Mouse (Mus musculus) bone marrow, adult 2 months (tissue): Measurements from ENCODE around the gene Mylk. TPM values are rescaled to one million over a fixed set of nuclear protein-coding genes. Genes with fewer than 3 reads are reported as not detected.

Experiments
- H3K27ac ChIP-seq: fragments of 200-500 bp; 2 replicates; pipeline ENCODE4 v1.5.1; 2012; ENCODE audit warnings: low read depth, mild to moderate bottlenecking, control low read depth, inconsistent platforms, low read length; ENCODE audit not compliant: control insufficient read depth, poor library complexity, insufficient read depth
- H3K4me1 ChIP-seq: fragments of 200-500 bp; 2 replicates; pipeline ENCODE4 v1.6.1; 2011; ENCODE audit warnings: low read length; ENCODE audit not compliant: control insufficient read depth, insufficient read depth
- H3K4me3 ChIP-seq: fragments of 200-500 bp; replicated peaks from 2 replicates; pipeline ENCODE3; 2011; ENCODE audit warnings: mild to moderate bottlenecking, low read depth, low read length, control low read depth; ENCODE audit not compliant: control insufficient read depth
- CTCF ChIP-seq: fragments of 200-500 bp; IDR thresholded peaks from 2 replicates; pipeline ENCODE4 v1.5.1; 2011; ENCODE audit warnings: low read length, control low read depth; ENCODE audit not compliant: control insufficient read depth, insufficient read depth
- POLR2A ChIP-seq: fragments of 200-500 bp; IDR thresholded peaks from 2 replicates; pipeline ENCODE4 v1.6.1; 2011; ENCODE audit warnings: low read depth, mild to moderate bottlenecking, control low read depth, low read length, borderline replicate concordance; ENCODE audit not compliant: control insufficient read depth
- WGBS: fragments of 180-500 bp; shearing (Covaris S2); methylation state at CpG from one replicate; pipeline ENCODE4 v1.1.7; 2018; 5-methylcytosine and 5-hydroxymethylcytosine counted together
- polyA plus RNA-seq: library from polyadenylated mRNA; stranded (reverse); fragments of >200 nt; gene quantifications from 2 replicates; pipeline ENCODE4 v1.2.4, GENCODE M21; 2011; ENCODE audit warnings: low replicate concordance; ENCODE audit not compliant: missing spikeins, insufficient read depth, insufficient read length

Gene Mylk
- polyA plus RNA-seq, 1 experiment: 22.2 TPM

- H3K4me1 ChIP-seq: no peaks in the 10 kb centered on the region
- H3K27ac ChIP-seq: no peak overlapping the region
- 70% methylated on average over 2 of the region's 2 CpGs for WGBS
- H3K4me3 ChIP-seq: no peak overlapping the region
- TF ChIP-seq POLR2A: no peak
- TF ChIP-seq CTCF: no peak
Measured at GRCm38 (mm10) chr16:34985031-34985346, 240.0 kb downstream of the Mylk start.

GRCm38 (mm10) chr16:34986211-34986825 lies 241.3 kb downstream of the Mylk start:
- no peak for TF ChIP-seq POLR2A
- no peak for TF ChIP-seq CTCF
- Histone ChIP-seq H3K27ac (no peak overlapping the region), H3K4me3 (no peak overlapping the region), H3K4me1 (no peaks in the 10 kb centered on the region)
- WGBS: 59% methylated on average over 13 of the region's 13 CpGs

- no peaks in the 10 kb centered on the region for H3K4me1 ChIP-seq
- no peak overlapping the region for H3K27ac ChIP-seq
- no peak overlapping the region for H3K4me3 ChIP-seq
- WGBS: 65% methylated on average over 3 of the region's 3 CpGs
- TF ChIP-seq CTCF: no peak
- TF ChIP-seq POLR2A: no peak
Measured at GRCm38 (mm10) chr16:34991365-34991764, 246.4 kb downstream of the Mylk start.

- Histone ChIP-seq H3K4me3 (no peak overlapping the region), H3K27ac (no peak overlapping the region), H3K4me1 (no peaks in the 10 kb centered on the region)
- TF ChIP-seq POLR2A: no peak
- no peak for TF ChIP-seq CTCF
- 84% methylated on average over 5 of the region's 5 CpGs for WGBS
Measured at GRCm38 (mm10) chr16:34992854-34993253, 247.8 kb downstream of the Mylk start.

- TF ChIP-seq CTCF: no peak
- TF ChIP-seq POLR2A: no peak
- 86% methylated on average over 10 of the region's 10 CpGs for WGBS
- H3K4me3 ChIP-seq: no peak overlapping the region
- H3K4me1 ChIP-seq: peaks cover under 1% of the 10 kb centered on the region
- H3K27ac ChIP-seq: no peak overlapping the region
Measured at GRCm38 (mm10) chr16:34993694-34994330, 248.8 kb downstream of the Mylk start.

GRCm38 (mm10) chr16:34994641-34995141 lies 249.7 kb downstream of the Mylk start:
- Histone ChIP-seq H3K27ac (no peak overlapping the region), H3K4me3 (no peak overlapping the region), H3K4me1 (peaks cover 1% of the 10 kb centered on the region)
- WGBS: 90% methylated on average over 9 of the region's 9 CpGs
- TF ChIP-seq POLR2A (no peak), CTCF (no peak)

- Histone ChIP-seq H3K27ac (no peak overlapping the region), H3K4me3 (no peak overlapping the region), H3K4me1 (peaks cover 1% of the 10 kb centered on the region)
- no peak for TF ChIP-seq CTCF
- no peak for TF ChIP-seq POLR2A
- WGBS: 27% methylated on average over 5 of the region's 5 CpGs
Measured at GRCm38 (mm10) chr16:34996133-34996532, 251.1 kb downstream of the Mylk start.

GRCm38 (mm10) chr16:34997052-34997451 lies 252.0 kb downstream of the Mylk start:
- H3K4me3 ChIP-seq: no peak overlapping the region
- TF ChIP-seq POLR2A (no peak), CTCF (no peak)
- no peak overlapping the region for H3K27ac ChIP-seq
- peaks cover 1% of the 10 kb centered on the region for H3K4me1 ChIP-seq
- WGBS: 76% methylated on average over 4 of the region's 4 CpGs
